Mouse (Mus musculus): Measurements from ENCODE around the gene Rpl3l. TPM values are rescaled to one million over a fixed set of nuclear protein-coding genes. Genes with fewer than 3 reads are reported as not detected.

Rpl3l gene
- total RNA-seq (2023): under 1 TPM in 1 of 2 experiments, not detected in 1; 0.56 TPM

DNA sequence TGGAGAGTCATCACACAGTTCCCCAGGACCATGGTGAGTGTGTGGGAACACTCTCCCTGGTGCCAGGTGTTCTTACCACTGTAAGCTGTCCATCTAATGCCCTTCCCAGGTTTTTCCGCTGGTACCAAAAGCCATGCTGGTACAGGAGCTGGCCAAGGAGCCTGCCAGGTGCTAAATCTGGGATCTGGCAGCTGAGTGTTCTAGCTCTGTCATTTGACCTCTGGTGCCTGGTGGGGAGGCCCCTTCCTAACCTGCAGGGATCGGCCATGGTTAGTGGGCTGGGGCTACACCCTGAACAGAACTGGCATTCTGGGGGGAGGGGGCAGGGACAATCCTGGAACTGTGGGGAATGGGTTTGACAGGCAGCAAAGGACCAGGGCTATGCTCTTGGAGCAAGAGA lies at the start of gene Rpl3l:
Gene Rpl3l, plus strand, starts transcription at position 203 of the 400 bp plus-strand sequence.

DNA sequence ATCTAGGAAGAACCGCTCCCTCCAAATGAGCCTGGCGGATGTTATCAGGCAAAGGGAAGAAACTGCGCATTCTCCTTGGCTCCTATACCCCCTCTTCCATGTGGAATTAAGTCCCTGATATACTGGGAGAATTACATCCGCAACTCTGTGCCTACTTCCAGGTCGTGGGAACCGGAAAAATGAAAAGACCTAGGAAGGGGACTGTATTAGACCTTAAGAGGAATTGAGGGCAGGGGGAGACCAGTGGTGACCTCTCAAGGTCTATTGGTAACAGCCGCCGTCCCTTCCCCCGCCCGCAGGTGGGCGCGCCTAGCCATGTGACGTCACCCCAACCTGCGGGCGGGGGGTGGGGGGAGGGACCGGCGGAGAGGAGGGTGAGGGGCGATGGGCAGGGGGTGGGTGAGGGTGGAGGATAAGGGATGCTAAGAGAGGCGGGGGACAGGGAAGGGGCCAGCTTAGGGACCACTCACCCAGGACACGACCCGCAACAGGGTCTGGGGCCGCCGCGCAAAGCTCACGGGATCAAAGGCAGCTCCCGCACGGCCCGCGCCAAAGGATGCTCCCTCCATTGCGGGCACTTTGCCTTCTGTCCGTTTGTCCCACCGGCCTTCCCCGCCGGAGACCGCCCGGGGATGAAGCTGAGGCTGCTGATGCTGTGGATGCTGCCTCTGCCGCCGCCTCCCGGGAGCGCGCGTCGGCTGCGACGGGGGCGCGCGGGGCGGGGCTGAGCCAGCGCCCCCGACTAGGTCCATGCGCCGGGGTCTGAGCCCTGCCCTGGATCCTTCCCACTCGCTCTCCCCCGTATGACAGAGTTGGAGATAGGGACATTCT lies 38.2 kb upstream of the Rpl3l start, which contains the start of gene Syngr3:
Gene Syngr3, minus strand, starts transcription at position 705 of the 831 bp plus-strand sequence.

DNA sequence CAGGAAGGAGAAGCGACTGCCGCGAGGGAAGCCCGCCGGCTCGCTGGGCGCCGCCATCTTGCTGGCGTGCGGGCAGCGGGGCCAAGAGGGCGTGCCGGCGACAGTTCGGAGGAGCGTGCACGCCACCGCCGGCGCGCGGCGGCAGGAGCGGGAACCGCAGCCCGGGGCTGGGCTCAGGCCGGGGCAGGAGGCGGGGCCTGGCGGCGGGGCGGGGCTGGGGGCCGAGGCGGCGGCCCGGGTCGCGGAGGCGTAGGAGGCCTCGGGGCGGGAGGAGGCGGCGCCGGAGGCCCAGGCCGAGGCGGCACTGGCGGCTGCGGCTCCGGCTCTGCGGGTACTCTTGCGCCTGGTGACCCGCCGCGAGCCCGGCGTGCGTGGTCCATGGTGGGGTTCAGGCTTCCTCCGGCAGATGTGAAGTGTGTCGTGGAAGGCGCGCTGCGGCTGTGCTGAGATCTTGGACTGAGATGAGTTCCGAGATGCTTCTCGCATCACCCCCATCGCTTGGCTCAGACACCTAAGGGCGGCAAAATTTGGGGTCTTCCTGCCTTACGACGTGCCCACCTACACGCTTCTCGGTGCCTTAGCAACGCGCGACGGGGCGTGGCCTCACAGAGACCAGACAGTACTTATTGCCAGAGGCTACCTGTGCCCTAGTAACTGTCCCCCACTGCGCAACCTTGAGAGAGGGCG lies 31.5 kb upstream of the Rpl3l start, which contains the start of the genes Gfer and Noxo1:
Gene Gfer, minus strand, starts transcription at position 146 of the 687 bp plus-strand sequence.
Gene Noxo1, plus strand, starts transcription at position 224 of the 687 bp plus-strand sequence.

DNA sequence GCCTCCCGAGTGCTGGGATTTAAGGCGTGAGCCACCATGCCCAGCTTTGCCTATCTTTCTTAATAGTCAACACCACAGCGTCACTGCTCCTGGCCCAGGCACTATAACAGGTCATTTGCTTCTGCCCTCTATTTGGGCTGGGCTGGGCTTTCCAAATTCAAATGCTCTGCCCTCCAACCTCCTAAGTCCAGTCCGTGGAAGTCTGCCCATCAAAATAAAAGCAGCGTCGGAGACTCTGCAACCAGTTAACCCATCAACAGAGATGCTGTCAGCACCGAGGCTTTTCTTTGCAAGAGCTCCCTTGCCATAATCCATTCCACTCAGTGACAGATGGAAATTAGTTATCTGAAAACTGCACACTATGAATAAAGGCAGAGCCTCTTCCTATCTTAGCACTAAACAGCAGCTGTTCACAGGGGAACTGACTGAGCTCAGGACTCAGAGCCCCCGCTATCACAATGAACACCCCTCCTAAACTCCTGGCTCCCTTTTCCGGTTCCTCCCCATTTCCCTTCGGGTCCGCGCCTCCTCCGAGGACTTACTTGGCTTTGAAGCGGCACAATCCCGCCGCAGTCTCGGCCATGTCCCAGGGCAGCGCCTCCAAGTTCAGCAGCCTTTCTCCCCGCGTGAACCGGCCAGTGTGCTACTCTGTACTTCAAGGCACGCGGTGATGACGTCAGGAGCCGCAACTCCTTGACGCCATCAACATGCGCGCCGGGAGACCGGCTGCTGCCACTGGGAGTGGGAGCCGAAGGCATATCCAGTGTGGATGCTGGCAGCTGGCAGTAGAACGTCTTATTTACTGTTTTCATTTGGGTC lies 20.4 kb upstream of the Rpl3l start, which contains the start of gene Tbl3:
Gene Tbl3, minus strand, starts transcription at position 679 of the 819 bp plus-strand sequence.

DNA sequence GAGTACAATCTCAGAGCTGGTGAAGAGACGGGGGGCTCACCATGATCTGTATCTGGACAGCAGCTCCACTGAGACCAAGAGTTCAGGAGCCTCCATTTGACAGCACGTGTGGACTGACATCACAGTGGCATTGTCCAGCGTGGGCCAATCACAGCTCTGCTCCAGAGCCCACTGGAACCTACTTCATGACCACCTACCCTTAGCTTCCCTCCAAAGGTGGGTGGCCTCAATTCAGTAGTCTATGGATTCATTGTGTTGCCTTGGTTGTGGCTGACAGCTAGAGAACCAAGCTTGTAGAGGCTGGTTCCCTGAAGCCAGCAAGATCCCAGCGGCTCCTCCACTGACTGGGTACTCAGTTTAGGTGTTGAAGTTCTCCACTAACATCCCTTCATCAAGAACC lies 9.7 kb upstream of the Rpl3l start, which contains the start of the genes Rnf151 and Rps2:
Gene Rnf151, minus strand, starts transcription at position 121 of the 400 bp plus-strand sequence.
Gene Rps2, plus strand, starts transcription at position 174 of the 400 bp plus-strand sequence.

DNA sequence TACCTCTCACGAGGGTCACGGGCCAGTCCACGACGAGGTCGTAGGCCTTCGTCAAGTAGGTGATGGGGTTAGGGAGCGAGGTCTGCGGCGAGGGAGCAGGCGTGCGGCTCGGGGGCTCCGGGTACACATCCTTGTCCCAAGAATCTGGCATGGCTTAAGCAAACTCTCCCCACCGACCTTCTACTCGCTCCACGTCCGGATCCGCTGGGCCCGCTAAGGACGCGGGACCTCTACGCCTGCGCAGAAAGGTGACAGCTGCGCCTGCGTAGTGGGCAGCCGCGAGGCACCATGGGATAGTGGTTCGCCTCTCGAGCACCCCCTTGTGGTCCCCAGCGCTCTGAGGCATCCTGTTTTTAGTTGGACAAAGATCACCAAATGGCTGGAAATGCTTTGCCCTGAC lies 3.4 kb upstream of the Rpl3l start, which contains the start of gene Ndufb10:
Gene Ndufb10, minus strand, starts transcription at position 295 of the 400 bp plus-strand sequence.

DNA sequence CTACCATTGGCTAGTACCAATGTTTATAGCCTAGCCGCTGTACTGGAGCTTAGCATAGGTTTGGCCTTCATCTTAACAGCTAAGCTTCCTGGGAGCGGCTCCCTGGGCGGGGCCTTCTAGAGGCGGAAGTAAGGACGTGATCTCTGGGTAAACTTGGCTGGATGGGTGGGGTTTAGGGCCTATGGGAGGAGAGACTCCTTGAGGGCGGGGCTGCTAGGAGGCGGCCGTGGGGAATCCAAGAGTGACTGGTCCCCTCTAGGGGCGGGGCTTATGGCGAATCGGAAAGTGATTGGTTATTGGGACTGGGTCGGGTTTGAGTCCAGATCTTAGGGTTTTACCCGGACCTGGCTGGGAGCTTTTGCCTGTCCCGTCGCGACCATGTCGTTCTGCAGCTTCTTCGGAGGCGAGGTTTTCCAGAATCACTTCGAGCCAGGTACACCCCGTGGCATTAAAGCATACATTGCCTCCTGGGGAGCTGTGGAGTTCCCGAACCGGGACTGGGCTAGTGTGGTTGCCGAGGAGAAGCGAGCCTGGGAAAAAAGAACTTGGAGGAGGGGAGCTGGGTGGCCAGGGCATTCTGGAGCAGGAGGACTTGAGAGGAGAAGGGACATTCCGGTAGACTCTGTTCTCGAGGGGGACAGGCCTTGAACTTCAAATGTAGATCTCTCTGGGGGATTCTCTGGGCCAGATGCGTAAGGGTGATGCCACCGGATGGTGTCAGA lies 8.9 kb downstream of the Rpl3l start, which contains the start of gene Msrb1:
Gene Msrb1, plus strand, starts transcription at position 313 of the 722 bp plus-strand sequence.

DNA sequence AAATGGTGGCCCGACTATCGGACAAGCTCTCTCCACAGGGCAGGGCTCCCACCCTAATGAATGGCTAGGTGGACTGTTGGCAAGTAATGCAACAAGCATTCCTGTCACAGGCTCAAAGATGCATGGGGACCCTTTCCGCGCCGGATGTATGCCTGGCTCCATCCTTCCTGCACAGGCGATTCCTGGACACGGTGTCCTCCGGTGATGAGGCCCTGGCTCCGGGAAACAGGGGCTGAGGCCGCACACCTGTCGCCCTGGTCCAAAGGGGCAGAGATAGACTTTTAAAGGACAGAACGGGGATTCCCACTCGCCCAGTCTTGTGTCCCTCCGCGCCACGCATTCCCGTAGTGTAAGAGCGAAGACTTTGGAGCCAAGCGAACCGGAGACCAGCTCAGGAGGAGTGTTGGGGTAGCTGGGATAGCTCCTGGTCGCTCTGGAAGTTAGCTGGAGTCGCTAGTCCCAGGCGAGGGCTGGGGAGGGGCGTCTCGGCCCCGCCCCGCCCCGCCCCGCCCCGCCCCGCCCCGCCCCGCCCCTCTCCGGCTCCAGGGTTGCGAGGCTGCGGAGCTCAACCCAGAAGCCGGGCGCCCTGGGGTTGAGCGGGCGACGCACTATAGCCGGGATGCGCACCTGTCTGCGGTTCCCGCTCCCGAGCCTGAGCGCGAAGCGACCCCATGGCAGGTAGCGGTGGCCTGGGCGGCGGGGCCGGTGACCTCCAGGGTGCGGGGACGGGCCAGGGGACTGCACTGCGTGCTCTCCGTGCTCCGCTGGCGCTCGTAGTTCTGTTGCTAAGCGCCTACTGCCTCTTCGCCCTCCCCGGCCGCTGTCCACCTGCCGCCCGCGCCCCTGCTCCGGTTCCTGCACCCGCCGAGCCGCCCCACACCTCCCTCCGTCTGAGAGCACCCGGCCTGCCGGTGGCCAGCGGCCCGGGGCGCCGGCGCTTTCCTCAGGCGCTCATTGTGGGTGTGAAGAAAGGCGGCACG lies 25.1 kb downstream of the Rpl3l start, which contains the start of gene Hs3st6:
Gene Hs3st6, plus strand, starts transcription at position 574 of the 980 bp plus-strand sequence.

Other genes with a start within 250 kb of the Rpl3l start
- gene Mlst8, start 248.7 kb upstream of the Rpl3l start, total RNA-seq (2023): 10 to 100 TPM; 27.6 to 29.2 TPM
- gene Caskin1, start 239.2 kb upstream of the Rpl3l start, total RNA-seq (2023): not detected
- gene Traf7, start 199.9 kb upstream of the Rpl3l start, total RNA-seq (2023): 100 to 1,000 TPM; 162 to 172 TPM
- 1 to 10 TPM; 1.8 to 2.0 TPM for gene Rab26, start 193.6 kb upstream of the Rpl3l start, total RNA-seq (2023)
- gene Pkd1, start 178.0 kb upstream of the Rpl3l start, total RNA-seq (2023): 100 to 1,000 TPM; 103 to 104 TPM
- gene Tsc2, start 95.2 kb upstream of the Rpl3l start, total RNA-seq (2023): 10 to 100 TPM; 58.4 to 76.0 TPM
- 1 to 10 TPM; 4.3 to 5.2 TPM for gene Nthl1, start 95.1 kb upstream of the Rpl3l start, total RNA-seq (2023)
- not detected for gene Slc9a3r2, start 77.5 kb upstream of the Rpl3l start, total RNA-seq (2023)
- gene Npw, start 69.4 kb upstream of the Rpl3l start, total RNA-seq (2023): not detected
- gene Zfp598, start 58.1 kb upstream of the Rpl3l start, total RNA-seq (2023): 10 to 100 TPM; 63.7 to 67.1 TPM
- gene Syngr3, start 37.9 kb upstream of the Rpl3l start, total RNA-seq (2023): under 1 TPM in 1 of 2 experiments, not detected in 1; 0.47 TPM
- 10 to 100 TPM; 20.5 to 22.8 TPM for gene Gfer, start 31.7 kb upstream of the Rpl3l start, total RNA-seq (2023)
- gene Noxo1, start 31.6 kb upstream of the Rpl3l start, total RNA-seq (2023): 1 to 10 TPM; 2.4 to 5.0 TPM
- 10 to 100 TPM; 27.4 to 33.3 TPM for gene Tbl3, start 20.2 kb upstream of the Rpl3l start, total RNA-seq (2023)
- gene Rnf151, start 9.8 kb upstream of the Rpl3l start, total RNA-seq (2023): not detected
- 1,000 to 10,000 TPM; 1,514 to 1,529 TPM for gene Rps2, start 9.7 kb upstream of the Rpl3l start, total RNA-seq (2023)
- 10 to 100 TPM; 64.9 to 73.3 TPM for gene Ndufb10, start 3.3 kb upstream of the Rpl3l start, total RNA-seq (2023)
- 10 to 100 TPM; 29.5 to 43.8 TPM for gene Msrb1, start 8.8 kb downstream of the Rpl3l start, total RNA-seq (2023)
- gene Hs3st6, start 25.2 kb downstream of the Rpl3l start, total RNA-seq (2023): not detected
- not detected for gene Meiob, start 76.5 kb downstream of the Rpl3l start, total RNA-seq (2023)
- gene Hagh, start 112.3 kb downstream of the Rpl3l start, total RNA-seq (2023): 10 to 100 TPM; 27.1 to 30.0 TPM
- 1 to 10 TPM; 1.6 to 2.0 TPM for gene Fahd1, start 122.5 kb downstream of the Rpl3l start, total RNA-seq (2023)
- gene Igfals, start 138.2 kb downstream of the Rpl3l start, total RNA-seq (2023): 1 to 10 TPM; 1.0 to 1.2 TPM
- 10 to 100 TPM; 68.0 to 72.7 TPM for gene Nubp2, start 158.5 kb downstream of the Rpl3l start, total RNA-seq (2023)
- gene Spsb3, start 158.8 kb downstream of the Rpl3l start, total RNA-seq (2023): 10 to 100 TPM; 33.6 to 34.4 TPM
- gene Eme2, start 167.3 kb downstream of the Rpl3l start, total RNA-seq (2023): 10 to 100 TPM; 64.6 to 66.7 TPM
- gene Mrps34, start 167.3 kb downstream of the Rpl3l start, total RNA-seq (2023): 10 to 100 TPM; 38.9 to 45.1 TPM
- 10 to 100 TPM; 18.5 to 30.4 TPM for gene Nme3, start 168.7 kb downstream of the Rpl3l start, total RNA-seq (2023)
- 100 to 1,000 TPM; 222 to 255 TPM for gene Mapk8ip3, start 209.2 kb downstream of the Rpl3l start, total RNA-seq (2023)
- gene Jpt2, start 232.9 kb downstream of the Rpl3l start, total RNA-seq (2023): 10 to 100 TPM; 20.0 to 29.0 TPM

All from T-cell, adult 66 days (primary cell).